Mouse (Mus musculus) cerebellum, adult 2 months (tissue): ENCODE measurements at regions not wholly inside any gene's neighbourhood (a gene's known extent, or its start where the extent isn't known, plus 50 kb on each side); places are given as distances from the start of the nearest gene placed in this dataset.

Source experiments
- CTCF ChIP-seq: fragments of 200-500 bp; IDR thresholded peaks from 2 replicates; pipeline ENCODE4 v1.5.1; 2011; ENCODE audit warnings: low read depth, mild to moderate bottlenecking, control low read depth, low read length, moderate library complexity, borderline replicate concordance; ENCODE audit not compliant: insufficient read depth
- POLR2A ChIP-seq: fragments of 200-500 bp; IDR thresholded peaks from 2 replicates; pipeline ENCODE4 v1.6.1; 2011; ENCODE audit warnings: low read length, control low read depth, borderline replicate concordance; ENCODE audit not compliant: insufficient read depth

DNA sequence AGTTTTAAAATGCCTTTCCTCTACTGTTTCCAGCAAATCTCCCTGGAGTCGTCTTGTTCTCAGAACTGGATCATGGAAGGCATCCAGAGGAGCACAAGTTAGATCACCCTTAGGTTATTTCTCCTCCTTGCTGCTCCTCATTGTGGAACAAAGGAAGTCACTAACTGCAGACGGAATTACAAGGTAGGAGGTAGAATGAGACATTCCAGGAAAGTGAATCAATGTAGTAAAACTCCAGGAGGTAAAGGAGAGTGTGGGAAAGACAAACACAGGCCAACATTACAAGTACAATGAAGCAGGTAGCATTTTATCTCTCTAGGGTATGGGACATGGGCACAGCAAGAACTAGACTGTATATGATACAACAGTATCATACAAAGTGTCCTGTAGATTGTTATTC lies 375.7 kb upstream of the Ddi1 start:
- TF ChIP-seq CTCF = no peak
- no peak for TF ChIP-seq POLR2A
